Mouse (Mus musculus) CD4-positive, CD25-positive, alpha-beta regulatory T cell, adult 4 months (primary cell): ENCODE results near the gene Ccdc142. TPM values are rescaled to one million over a fixed set of nuclear protein-coding genes. Genes with fewer than 3 reads are reported as not detected.

Experiments
- ATAC-seq: one replicate; pipeline ENCODE4 v1.8.0; 2017
- polyA plus RNA-seq, 2 experiments: library from polyadenylated mRNA; unstranded; fragments of 100-300 nt; shearing (Covaris generic); gene quantifications; one replicate each; pipeline ENCODE4 v1.2.1; 2017

The Ccdc142 gene
- polyA plus RNA-seq, 2 experiments from 2014 or later, result 0.82 to 2.2 TPM

- no peak for ATAC-seq
Observed at GRCm38 (mm10) chr6:83141636-83142035, 40.2 kb downstream of the Ccdc142 start.

DNA sequence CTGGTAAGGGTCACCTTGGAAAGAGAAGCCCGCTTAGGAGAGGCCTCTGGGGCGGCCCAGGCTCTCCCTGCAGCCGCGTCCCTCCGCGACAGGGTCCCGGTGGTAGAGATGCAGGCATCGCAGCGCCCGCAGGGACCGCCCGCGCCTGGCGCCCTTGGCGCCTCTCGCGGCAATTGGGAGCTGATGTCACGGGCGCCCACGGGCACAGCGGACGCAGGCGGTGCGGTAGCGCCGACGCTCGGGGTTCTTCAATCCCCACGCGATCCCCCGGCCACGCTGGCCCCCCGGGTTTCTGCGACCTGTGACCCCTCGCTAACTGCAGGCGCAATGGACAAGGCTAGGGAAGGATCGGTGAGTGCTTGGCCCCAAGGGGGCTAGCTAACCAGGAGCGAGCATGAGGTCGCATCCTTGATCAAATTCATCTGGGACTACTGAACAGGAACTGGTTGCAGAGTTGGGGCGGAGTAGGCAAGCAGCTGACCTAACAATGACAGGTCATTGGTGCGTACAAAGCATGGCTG is 40.9 kb downstream of the Ccdc142 start:
- ATAC-seq, result no peak

DNA sequence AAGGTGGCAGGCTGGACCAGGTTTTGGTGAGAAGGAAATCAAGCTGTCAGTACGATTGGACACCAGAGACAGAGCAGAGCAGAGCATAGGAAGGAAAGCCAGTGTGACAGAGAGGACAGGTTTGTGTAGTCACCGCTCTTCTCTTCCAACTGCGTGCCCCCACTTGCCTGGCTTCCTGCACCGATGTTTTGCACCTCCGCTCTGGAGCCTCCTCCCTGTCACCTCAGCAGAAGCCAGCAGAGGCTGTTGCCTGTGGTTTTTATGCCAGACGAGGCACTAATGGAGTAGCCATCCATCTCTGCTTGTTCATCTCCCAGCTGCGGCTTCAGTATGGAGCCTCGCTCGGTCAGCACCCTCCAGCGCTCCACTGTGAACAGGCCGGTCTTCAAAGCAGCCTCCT is 41.5 kb downstream of the Ccdc142 start:
- ATAC-seq, result no peak

DNA sequence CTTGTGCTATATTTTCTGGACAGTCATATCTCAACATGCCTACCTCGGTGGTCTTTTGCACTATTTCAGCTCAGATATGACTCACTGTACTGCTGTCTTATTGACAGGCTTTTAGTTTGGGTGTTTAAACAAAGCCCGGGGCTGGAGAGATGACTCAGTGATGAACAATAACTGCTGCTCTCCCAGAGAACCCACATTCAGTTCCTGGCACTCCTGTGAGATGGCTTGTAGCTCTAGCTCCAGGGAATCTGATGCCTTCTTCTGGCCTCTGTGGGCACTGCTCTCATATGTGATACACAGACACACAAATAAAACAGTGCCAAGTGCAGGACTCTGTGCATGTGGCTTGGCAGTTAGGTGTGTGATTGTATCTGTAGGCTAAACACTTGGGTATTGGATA is 43.8 kb downstream of the Ccdc142 start:
- no peak for ATAC-seq

- ATAC-seq, result no peak
Observed at GRCm38 (mm10) chr6:83145805-83146204, 44.4 kb downstream of the Ccdc142 start.

DNA sequence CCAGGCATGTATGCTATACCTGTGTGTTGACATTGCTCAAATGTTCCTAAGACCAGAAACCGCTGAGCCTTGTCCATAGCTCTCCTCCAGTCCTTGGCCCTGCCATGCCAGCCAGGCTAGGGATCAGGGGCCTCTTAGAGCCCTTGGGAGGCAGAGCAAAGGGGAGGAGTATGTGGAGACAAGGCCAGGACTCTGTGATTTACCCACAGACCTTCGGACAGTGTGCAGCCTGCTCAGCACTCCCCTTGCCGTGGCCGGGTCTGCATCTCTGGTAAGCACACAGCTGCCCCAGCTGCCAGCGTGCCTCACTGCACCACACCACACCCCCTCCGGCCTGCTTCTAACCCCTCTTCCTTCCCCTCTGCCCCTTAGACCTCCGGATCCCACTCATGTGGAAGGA is 45.9 kb downstream of the Ccdc142 start:
- no peak for ATAC-seq

- no peak for ATAC-seq
Observed at GRCm38 (mm10) chr6:83151721-83152120, 50.3 kb downstream of the Ccdc142 start.

DNA sequence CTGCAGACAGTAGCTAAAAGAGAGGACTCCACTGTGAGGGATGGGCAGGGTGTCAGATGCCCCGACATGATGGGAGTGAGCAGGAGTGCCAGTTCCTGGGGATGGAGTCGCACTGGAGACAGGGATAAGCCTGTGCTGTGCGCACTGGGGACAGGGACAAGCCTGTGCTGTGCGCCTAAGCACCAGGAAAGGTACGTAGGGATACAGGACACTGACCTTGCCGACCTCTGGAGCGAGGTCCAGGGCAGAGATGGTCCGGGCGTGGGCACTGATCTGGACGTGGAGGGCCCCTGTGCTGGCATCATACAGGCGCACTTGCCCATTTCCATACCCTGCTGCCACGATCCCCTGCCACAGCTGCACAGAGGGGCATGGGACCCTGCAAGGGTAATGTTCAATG is 51.6 kb downstream of the Ccdc142 start:
- ATAC-seq, result no peak

DNA sequence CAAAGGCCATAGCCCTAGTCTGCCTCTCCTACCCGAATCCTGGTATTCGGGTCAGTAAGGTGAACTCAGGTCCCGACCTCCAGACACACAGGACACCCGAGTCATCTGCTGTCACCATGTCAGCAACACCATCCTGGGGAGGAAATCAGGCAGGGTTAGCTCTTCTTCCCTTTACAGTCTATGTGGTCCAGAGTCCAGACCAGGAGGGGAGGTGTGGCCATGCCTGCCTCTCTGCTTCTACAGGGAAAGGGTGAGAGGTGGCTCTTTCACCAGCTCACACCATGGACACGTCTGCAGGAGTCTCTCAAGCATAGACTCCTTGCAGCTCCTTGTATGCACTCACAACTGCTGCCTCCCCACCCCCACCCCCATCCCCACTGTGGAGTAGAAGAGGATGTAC is 52.1 kb downstream of the Ccdc142 start:
- no peak for ATAC-seq

GRCm38 (mm10) chr6:83155552-83156238 is 54.3 kb downstream of the Ccdc142 start:
- peak; percentile 7 for ATAC-seq

DNA sequence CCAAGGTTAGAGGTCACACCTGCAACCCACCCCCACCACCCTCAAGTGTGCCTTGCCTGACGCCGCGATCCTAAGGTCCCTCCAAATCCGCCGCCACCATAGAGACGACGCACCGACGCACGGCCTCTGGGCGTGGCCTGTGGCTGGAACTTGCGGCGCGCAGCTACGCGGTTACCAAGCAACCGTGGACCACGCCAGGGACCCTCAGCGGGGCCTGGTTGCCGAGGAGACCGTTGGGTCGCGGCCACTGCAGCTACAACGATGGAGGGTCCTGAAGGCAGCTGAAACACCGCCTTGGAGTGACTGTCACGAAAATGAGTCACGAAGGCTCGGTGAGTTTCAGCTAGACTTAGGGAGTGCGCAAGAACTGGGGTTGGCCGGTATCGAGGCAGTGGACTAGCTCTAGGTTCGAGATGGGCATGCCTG is 54.9 kb downstream of the Ccdc142 start, which contains the start of the genes Wdr54 and 1700003E16Rik:
TSS of gene Wdr54 (minus strand) at position 139 of the 426 bp plus-strand sequence.
TSS of gene 1700003E16Rik (plus strand) at position 146 of the 426 bp plus-strand sequence.
- peak; percentile 78 for ATAC-seq

Other genes with a start within 250 kb of the Ccdc142 start
- gene Sema4f, start 161.8 kb upstream of the Ccdc142 start, polyA plus RNA-seq, result 1 to 10 TPM; 2.3 to 3.1 TPM
- 1 to 10 TPM in 1 of 2 experiments, under 1 TPM in 1; 0.94 to 1.4 TPM for gene M1ap, start 154.7 kb upstream of the Ccdc142 start, polyA plus RNA-seq
- 100 to 1,000 TPM in 1 of 2 experiments, 10 to 100 TPM in 1; 31.8 to 115 TPM for gene Dok1, start 68.1 kb upstream of the Ccdc142 start, polyA plus RNA-seq
- 1 to 10 TPM in 1 of 2 experiments, not detected in 1; 1.8 TPM for gene Loxl3, start 67.4 kb upstream of the Ccdc142 start, polyA plus RNA-seq
- gene Aup1, start 47.1 kb upstream of the Ccdc142 start, polyA plus RNA-seq, result 100 to 1,000 TPM; 424 to 552 TPM
- gene Htra2, start 46.3 kb upstream of the Ccdc142 start, polyA plus RNA-seq, result 10 to 100 TPM; 27.3 to 37.9 TPM
- 1 to 10 TPM; 1.9 to 4.5 TPM for gene Dqx1, start 43.8 kb upstream of the Ccdc142 start, polyA plus RNA-seq
- gene Tlx2, start 31.3 kb upstream of the Ccdc142 start, polyA plus RNA-seq, result not detected
- gene Pcgf1, start 23.7 kb upstream of the Ccdc142 start, polyA plus RNA-seq, result 10 to 100 TPM; 42.5 to 49.3 TPM
- not detected for gene Lbx2, start 15.2 kb upstream of the Ccdc142 start, polyA plus RNA-seq
- gene Gm42688, start within 50 bp of the Ccdc142 start, polyA plus RNA-seq, result under 1 TPM; 0.67 to 0.68 TPM
- 10 to 100 TPM; 57.0 to 61.5 TPM for gene Mrpl53, start 7.4 kb downstream of the Ccdc142 start, polyA plus RNA-seq
- gene Mogs, start 13.9 kb downstream of the Ccdc142 start, polyA plus RNA-seq, result 10 to 100 TPM in 1 of 2 experiments, 1 to 10 TPM in 1; 6.5 to 16.0 TPM
- 10 to 100 TPM; 20.4 to 23.6 TPM for gene Wbp1, start 20.0 kb downstream of the Ccdc142 start, polyA plus RNA-seq
- 1 to 10 TPM in 1 of 2 experiments, under 1 TPM in 1; 0.56 to 3.3 TPM for gene Ino80b, start 23.8 kb downstream of the Ccdc142 start, polyA plus RNA-seq
- under 1 TPM in 1 of 2 experiments, not detected in 1; 0.49 TPM for gene Rtkn, start 33.9 kb downstream of the Ccdc142 start, polyA plus RNA-seq
- 1 to 10 TPM in 1 of 2 experiments, not detected in 1; 2.1 TPM for gene Wdr54, start 54.8 kb downstream of the Ccdc142 start, polyA plus RNA-seq
- gene 1700003E16Rik, start 54.8 kb downstream of the Ccdc142 start, polyA plus RNA-seq, result not detected
- gene Dctn1, start 64.3 kb downstream of the Ccdc142 start, polyA plus RNA-seq, result 10 to 100 TPM; 14.7 to 18.2 TPM
- 1 to 10 TPM in 1 of 2 experiments, under 1 TPM in 1; 0.75 to 1.1 TPM for gene Slc4a5, start 118.2 kb downstream of the Ccdc142 start, polyA plus RNA-seq
- gene Mthfd2, start 224.3 kb downstream of the Ccdc142 start, polyA plus RNA-seq, result 100 to 1,000 TPM; 128 TPM
- gene Mob1a, start 224.4 kb downstream of the Ccdc142 start, polyA plus RNA-seq, result 10 to 100 TPM; 48.6 to 70.3 TPM
- 10 to 100 TPM; 57.5 to 66.1 TPM for gene Bola3, start 247.5 kb downstream of the Ccdc142 start, polyA plus RNA-seq